Mouse (Mus musculus): ENCODE data around the gene Tmem217.

Tmem217 gene

DNA sequence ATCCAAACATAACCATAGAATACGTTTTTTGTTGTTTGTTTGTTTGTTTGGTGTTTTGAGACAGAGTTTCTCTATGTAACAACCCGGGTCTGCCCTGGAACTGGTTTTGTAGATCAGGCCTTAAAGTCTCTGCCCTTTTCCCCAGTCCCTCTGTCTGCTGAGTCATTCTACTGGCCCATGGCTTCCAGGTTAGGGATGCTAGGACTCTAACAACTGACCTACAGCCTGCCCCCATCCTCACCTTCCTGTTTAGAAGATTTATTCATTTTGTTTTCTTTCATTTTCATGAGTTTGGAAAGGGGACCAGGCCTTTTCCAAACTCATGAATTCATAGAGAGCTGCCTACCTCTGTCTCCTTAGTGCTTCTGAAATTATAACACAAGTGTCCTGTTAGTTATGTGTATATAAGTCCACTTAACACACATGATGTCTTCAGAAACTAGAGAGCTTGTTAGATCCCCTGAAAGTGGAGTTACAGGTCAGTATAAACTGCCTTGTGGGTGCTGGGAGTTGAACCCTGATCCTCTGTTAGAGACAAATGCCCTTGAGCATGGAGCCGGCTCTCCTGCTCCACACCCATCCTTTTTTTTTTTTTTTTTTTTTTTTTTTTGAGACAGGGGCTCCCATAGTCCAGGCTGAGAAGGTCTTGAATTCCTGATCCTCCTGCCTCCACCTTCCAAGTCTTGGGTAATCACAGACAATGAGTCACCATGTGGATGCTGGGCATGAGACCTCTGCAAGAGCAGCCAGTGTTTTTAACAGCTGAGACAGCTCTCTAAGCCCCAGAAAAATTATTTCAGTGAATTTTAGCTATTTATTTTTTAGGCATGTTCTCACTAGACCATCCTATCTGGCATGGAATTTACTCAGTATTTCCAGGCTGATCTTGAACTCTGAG is 66.6 kb downstream of the Tmem217 start:
- DNase-seq: no peak

DNA sequence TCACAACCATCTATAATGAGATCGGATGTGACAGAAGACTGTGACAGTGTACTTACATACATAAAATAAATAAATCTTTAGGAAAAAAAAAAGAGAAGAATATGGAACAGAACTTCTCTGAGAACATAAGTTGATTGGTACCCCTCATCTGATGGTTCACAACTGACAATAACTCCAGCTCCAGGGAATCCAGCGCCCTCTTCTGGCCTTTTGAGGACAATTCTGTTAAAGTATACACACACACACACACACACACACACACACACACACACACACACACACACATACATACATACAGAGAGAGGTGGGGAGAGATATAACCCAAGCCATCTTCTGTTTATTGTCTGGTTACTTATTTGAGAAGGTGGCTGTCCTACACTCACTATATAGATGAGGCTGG is 67.8 kb downstream of the Tmem217 start:
- DNase-seq: no peak

DNA sequence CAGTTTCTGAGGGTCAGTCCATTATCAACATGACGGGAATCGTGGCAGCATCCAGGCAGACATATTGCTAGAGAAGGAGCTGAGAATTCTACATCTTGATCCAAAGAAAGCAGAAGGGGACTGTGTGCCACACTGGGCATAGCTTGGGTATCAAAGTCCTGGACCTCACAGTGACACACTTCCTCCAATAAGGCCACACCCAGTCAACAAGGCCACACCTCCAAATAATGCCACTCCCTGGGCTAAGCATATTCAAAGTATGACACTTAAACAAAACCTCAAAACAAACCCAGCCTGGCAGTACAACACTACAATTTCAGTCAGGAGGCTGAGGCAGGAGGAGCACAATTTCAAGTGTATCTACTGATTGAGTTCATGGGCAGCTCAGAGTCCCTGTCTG is 68.9 kb downstream of the Tmem217 start:
- no peak for DNase-seq

DNA sequence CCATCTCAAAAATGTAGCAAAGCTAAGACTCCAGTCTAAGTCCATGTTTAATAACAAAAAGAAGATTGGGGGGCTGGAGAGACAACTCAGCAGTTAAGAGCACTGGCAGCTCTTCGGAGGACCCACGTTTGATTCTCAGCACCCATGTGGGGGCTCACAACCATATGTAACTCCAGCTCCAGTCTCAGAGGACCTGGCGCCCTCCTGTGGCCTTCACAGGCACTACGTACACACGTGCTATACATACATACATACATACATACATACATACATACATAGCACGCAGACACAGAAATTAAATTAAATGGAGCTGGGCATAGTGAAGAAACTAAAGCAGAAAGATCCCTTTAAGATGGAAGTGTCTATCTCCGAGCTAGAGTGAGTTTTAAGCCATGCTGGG is 69.6 kb downstream of the Tmem217 start:
- DNase-seq: no peak

DNA sequence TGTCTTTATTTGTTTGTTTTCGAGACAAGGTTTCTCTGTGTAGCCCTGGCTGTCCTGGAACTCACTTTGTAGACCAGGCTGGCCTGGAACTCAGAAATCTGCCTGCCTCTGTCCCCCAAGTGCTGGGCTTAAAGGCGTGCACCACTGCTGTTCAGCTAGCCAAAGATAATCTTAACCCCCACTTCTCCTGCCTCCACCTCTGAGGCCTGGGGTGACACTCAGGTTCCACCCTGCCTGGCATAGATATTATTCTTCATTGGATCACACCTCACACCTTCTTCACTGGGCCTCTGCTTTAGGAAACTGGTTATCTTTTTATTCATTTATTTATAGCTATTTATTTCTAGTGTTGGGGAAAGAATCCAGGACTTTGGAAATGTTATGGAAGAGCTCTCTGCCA is 71.9 kb downstream of the Tmem217 start:
- no peak for DNase-seq

DNA sequence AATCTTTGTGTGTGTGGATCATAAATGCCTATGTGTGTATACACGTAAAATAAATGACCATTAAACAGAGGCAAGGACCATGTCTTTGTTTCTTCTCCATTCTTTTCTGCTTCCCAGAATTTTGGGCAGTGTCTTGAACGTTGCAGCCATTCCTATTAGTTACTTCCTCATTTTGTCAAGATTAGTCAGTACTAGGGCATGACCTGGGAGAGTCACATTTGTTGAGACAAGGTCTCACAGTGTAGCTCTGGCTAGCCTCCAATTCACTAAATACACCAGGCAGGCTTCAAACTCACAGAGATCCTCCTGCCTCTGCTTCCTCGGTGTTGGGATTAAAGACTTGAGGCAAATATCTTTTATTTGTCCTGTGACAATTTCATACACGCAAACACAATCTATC is 73.9 kb downstream of the Tmem217 start:
- no peak for DNase-seq

DNA sequence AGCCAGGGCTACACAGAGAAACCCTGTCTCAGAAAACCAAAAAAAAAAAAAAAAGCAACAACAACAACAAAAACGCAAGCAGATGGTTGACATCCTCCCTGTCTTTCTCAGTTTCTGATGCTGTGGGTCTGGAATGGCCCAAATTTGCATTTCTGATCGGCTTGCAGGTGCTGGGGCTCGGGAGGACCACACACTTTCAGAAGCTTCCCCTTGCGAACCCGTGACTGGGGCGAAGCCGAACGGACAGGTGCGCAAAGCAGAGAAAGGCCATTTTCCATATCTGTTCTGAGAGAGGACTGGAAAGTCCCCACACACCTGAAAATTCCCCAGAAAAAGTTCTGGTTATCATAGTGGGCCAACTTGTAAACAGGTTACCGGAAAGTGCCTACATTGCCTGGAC is 74.8 kb downstream of the Tmem217 start:
- DNase-seq: no peak

DNA sequence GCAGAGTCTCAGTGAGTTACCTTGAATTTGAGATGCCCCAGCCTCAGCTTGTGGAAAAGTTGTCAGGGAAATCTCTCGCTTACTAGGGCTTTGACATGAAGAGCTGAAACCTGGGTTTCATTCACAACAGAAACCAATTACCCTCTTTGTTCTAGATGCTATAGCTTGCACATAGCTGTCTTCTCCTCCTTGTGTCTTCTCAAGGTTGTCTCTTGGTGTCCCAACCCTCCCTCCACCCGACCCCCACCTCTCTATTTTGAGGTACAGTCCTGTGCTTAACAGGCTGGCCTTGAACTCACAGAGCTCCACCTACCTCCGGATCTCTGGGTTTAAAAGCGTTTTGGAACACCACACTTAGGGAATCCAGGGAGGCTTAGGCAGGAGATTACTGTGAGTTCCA is 75.7 kb downstream of the Tmem217 start:
- DNase-seq: no peak
